Mouse (Mus musculus): Measurements from ENCODE around the gene Gstp1. TPM values are rescaled to one million over a fixed set of nuclear protein-coding genes. Genes with fewer than 3 reads are reported as not detected.

The Gstp1 gene
- polyA plus RNA-seq, 1 experiment: 14.9 TPM

GRCm38 (mm10) chr19:4012432-4013022 is 25.3 kb downstream of the Gstp1 start, which contains the start of gene Ndufv1:
Gene Ndufv1, minus strand, starts transcription at chr19:4012806.
- H3K4me3 ChIP-seq (replicated peaks): peak within 1 kb of the TSS; percentile 78
- H3K4me1 ChIP-seq (ENCODE audit: control insufficient read depth): peaks cover 53% of the 10 kb centered on the region
- TF ChIP-seq TAL1 (IDR thresholded peaks at IDR 0.05; ENCODE audit: low read length): no peak
- TF ChIP-seq GATA1 (IDR thresholded peaks at IDR 0.05; ENCODE audit: low read length): no peak
- H3K36me3 ChIP-seq (ENCODE audit: control insufficient read depth): peaks cover 38% of the 10 kb centered on the region
- H3K9me3 ChIP-seq (ENCODE audit: control insufficient read depth, low read length): no peaks in the 10 kb centered on the region
- H3K27me3 ChIP-seq (ENCODE audit: control insufficient read depth): no peaks in the 10 kb centered on the region

- Histone ChIP-seq H3K9me3 (ENCODE audit: control insufficient read depth, low read length) (no peaks in the 10 kb centered on the region), H3K4me3 (replicated peaks) (peak overlapping the region; percentile 78), H3K4me1 (ENCODE audit: control insufficient read depth) (peaks cover 47% of the 10 kb centered on the region), H3K36me3 (ENCODE audit: control insufficient read depth) (peaks cover 52% of the 10 kb centered on the region), H3K27me3 (ENCODE audit: control insufficient read depth) (no peaks in the 10 kb centered on the region)
- TF ChIP-seq GATA1 (IDR thresholded peaks at IDR 0.05; ENCODE audit: low read length) (no peak), TAL1 (IDR thresholded peaks at IDR 0.05; ENCODE audit: low read length) (no peak)
Measured at GRCm38 (mm10) chr19:4011086-4011485, 26.7 kb downstream of the Gstp1 start.

- no peak for TF ChIP-seq GATA1 (IDR thresholded peaks at IDR 0.05; ENCODE audit: low read length)
- Histone ChIP-seq H3K4me1 (ENCODE audit: control insufficient read depth) (peaks cover 14% of the 10 kb centered on the region), H3K27me3 (ENCODE audit: control insufficient read depth) (no peaks in the 10 kb centered on the region), H3K4me3 (replicated peaks) (no peak overlapping the region), H3K9me3 (ENCODE audit: control insufficient read depth, low read length) (no peaks in the 10 kb centered on the region), H3K36me3 (ENCODE audit: control insufficient read depth) (peaks cover 63% of the 10 kb centered on the region)
Measured at GRCm38 (mm10) chr19:4005971-4006370, 31.8 kb downstream of the Gstp1 start.

- Histone ChIP-seq H3K36me3 (ENCODE audit: control insufficient read depth) (peaks cover 55% of the 10 kb centered on the region), H3K9me3 (ENCODE audit: control insufficient read depth, low read length) (no peaks in the 10 kb centered on the region), H3K27me3 (ENCODE audit: control insufficient read depth) (no peaks in the 10 kb centered on the region), H3K4me3 (replicated peaks) (no peak overlapping the region), H3K4me1 (ENCODE audit: control insufficient read depth) (peaks cover 18% of the 10 kb centered on the region)
- TF ChIP-seq TAL1 (IDR thresholded peaks at IDR 0.05; ENCODE audit: low read length): no peak
- TF ChIP-seq GATA1 (IDR thresholded peaks at IDR 0.05; ENCODE audit: low read length): no peak
Measured at GRCm38 (mm10) chr19:4005091-4005490, 32.7 kb downstream of the Gstp1 start.

- H3K27me3 ChIP-seq (ENCODE audit: control insufficient read depth): no peaks in the 10 kb centered on the region
- H3K36me3 ChIP-seq (ENCODE audit: control insufficient read depth): peaks cover 47% of the 10 kb centered on the region
- H3K4me3 ChIP-seq (replicated peaks): no peak overlapping the region
- TF ChIP-seq GATA1 (IDR thresholded peaks at IDR 0.05; ENCODE audit: low read length) (no peak), TAL1 (IDR thresholded peaks at IDR 0.05; ENCODE audit: low read length) (no peak)
- H3K9me3 ChIP-seq (ENCODE audit: control insufficient read depth, low read length): no peaks in the 10 kb centered on the region
- peaks cover 25% of the 10 kb centered on the region for H3K4me1 ChIP-seq (ENCODE audit: control insufficient read depth)
Measured at GRCm38 (mm10) chr19:4004331-4004730, 33.5 kb downstream of the Gstp1 start.

GRCm38 (mm10) chr19:4003641-4004040 is 34.1 kb downstream of the Gstp1 start:
- Histone ChIP-seq H3K36me3 (ENCODE audit: control insufficient read depth) (peaks cover 40% of the 10 kb centered on the region), H3K4me1 (ENCODE audit: control insufficient read depth) (peaks cover 30% of the 10 kb centered on the region), H3K4me3 (replicated peaks) (no peak overlapping the region), H3K9me3 (ENCODE audit: control insufficient read depth, low read length) (no peaks in the 10 kb centered on the region), H3K27me3 (ENCODE audit: control insufficient read depth) (no peaks in the 10 kb centered on the region)
- TF ChIP-seq TAL1 (IDR thresholded peaks at IDR 0.05; ENCODE audit: low read length): no peak
- TF ChIP-seq GATA1 (IDR thresholded peaks at IDR 0.05; ENCODE audit: low read length): no peak

- H3K36me3 ChIP-seq (ENCODE audit: control insufficient read depth): peaks cover 35% of the 10 kb centered on the region
- no peak for TF ChIP-seq TAL1 (IDR thresholded peaks at IDR 0.05; ENCODE audit: low read length)
- no peak for TF ChIP-seq GATA1 (IDR thresholded peaks at IDR 0.05; ENCODE audit: low read length)
- no peaks in the 10 kb centered on the region for H3K27me3 ChIP-seq (ENCODE audit: control insufficient read depth)
- H3K4me1 ChIP-seq (ENCODE audit: control insufficient read depth): peaks cover 30% of the 10 kb centered on the region
- no peaks in the 10 kb centered on the region for H3K9me3 ChIP-seq (ENCODE audit: control insufficient read depth, low read length)
- no peak within 1 kb of the TSS for H3K4me3 ChIP-seq (replicated peaks)
Measured at GRCm38 (mm10) chr19:4003112-4003511, 34.7 kb downstream of the Gstp1 start, which contains the start of gene Doc2g. Gene Doc2g, plus strand, starts transcription at chr19:4003313.

- no peaks in the 10 kb centered on the region for H3K27me3 ChIP-seq (ENCODE audit: control insufficient read depth)
- peaks cover 30% of the 10 kb centered on the region for H3K4me1 ChIP-seq (ENCODE audit: control insufficient read depth)
- no peak for TF ChIP-seq TAL1 (IDR thresholded peaks at IDR 0.05; ENCODE audit: low read length)
- TF ChIP-seq GATA1 (IDR thresholded peaks at IDR 0.05; ENCODE audit: low read length): no peak
- H3K4me3 ChIP-seq (replicated peaks): no peak overlapping the region
- no peaks in the 10 kb centered on the region for H3K9me3 ChIP-seq (ENCODE audit: control insufficient read depth, low read length)
- peaks cover 22% of the 10 kb centered on the region for H3K36me3 ChIP-seq (ENCODE audit: control insufficient read depth)
Measured at GRCm38 (mm10) chr19:4001752-4002151, 36.0 kb downstream of the Gstp1 start.

- H3K4me1 ChIP-seq (ENCODE audit: control insufficient read depth): peaks cover 30% of the 10 kb centered on the region
- peak overlapping the region; percentile 83 for H3K4me3 ChIP-seq (replicated peaks)
- no peaks in the 10 kb centered on the region for H3K9me3 ChIP-seq (ENCODE audit: control insufficient read depth, low read length)
- no peak for TF ChIP-seq GATA1 (IDR thresholded peaks at IDR 0.05; ENCODE audit: low read length)
- TF ChIP-seq TAL1 (IDR thresholded peaks at IDR 0.05; ENCODE audit: low read length): no peak
- no peaks in the 10 kb centered on the region; the same call in 1 of the 2 replicates for H3K27me3 ChIP-seq (ENCODE audit: control insufficient read depth)
- H3K36me3 ChIP-seq (ENCODE audit: control insufficient read depth): peaks cover 14% of the 10 kb centered on the region
Measured at GRCm38 (mm10) chr19:4000949-4001525, 36.7 kb downstream of the Gstp1 start.

Data from erythroblast, embryonic 14.5 days (primary cell).